Mouse (Mus musculus): ENCODE results near the gene Meioc. TPM values are rescaled to one million over a fixed set of nuclear protein-coding genes. Genes with fewer than 3 reads are reported as not detected.

Meioc gene
- polyA plus RNA-seq, 1 experiment from 2014 or later = 0.19 TPM

Small RNA genes lying within 50 kb of the gene (microRNA-seq; reads per million reads assigned to microRNA genes)
- gene Gm22920 = not detected

Other genes with a start within 250 kb of the Meioc start
- gene Grn, start 233.4 kb upstream of the Meioc start, polyA plus RNA-seq (2015; fragmentation: Nextera tagmentation; extraction: Ambion mirVana) = 92.1 and 96.3 TPM in 2 replicates
- 23.8 and 28.3 TPM in 2 replicates for gene Fam171a2, start 216.0 kb upstream of the Meioc start, polyA plus RNA-seq (2015; fragmentation: Nextera tagmentation; extraction: Ambion mirVana)
- 8.0 and 9.6 TPM in 2 replicates for gene Itga2b, start 193.6 kb upstream of the Meioc start, polyA plus RNA-seq (2015; fragmentation: Nextera tagmentation; extraction: Ambion mirVana)
- gene Gpatch8, start 107.3 kb upstream of the Meioc start, polyA plus RNA-seq (2015; fragmentation: Nextera tagmentation; extraction: Ambion mirVana) = 68.2 and 71.6 TPM in 2 replicates
- gene Gm11627, start 84.3 kb upstream of the Meioc start, polyA plus RNA-seq (2015; fragmentation: Nextera tagmentation; extraction: Ambion mirVana) = 6.6 and 7.1 TPM in 2 replicates
- 8.0 and 10.8 TPM in 2 replicates for gene Fzd2, start 59.3 kb upstream of the Meioc start, polyA plus RNA-seq (2015; fragmentation: Nextera tagmentation; extraction: Ambion mirVana)
- gene Ccdc43, start 34.1 kb downstream of the Meioc start, polyA plus RNA-seq (2015; fragmentation: Nextera tagmentation; extraction: Ambion mirVana) = 37.4 and 38.2 TPM in 2 replicates
- gene Adam11, start 97.7 kb downstream of the Meioc start, polyA plus RNA-seq (2015; fragmentation: Nextera tagmentation; extraction: Ambion mirVana) = 28.3 and 34.0 TPM in 2 replicates
- 31.9 and 32.8 TPM in 2 replicates for gene Gjc1, start 156.0 kb downstream of the Meioc start, polyA plus RNA-seq (2015; fragmentation: Nextera tagmentation; extraction: Ambion mirVana)
- gene Higd1b, start 172.1 kb downstream of the Meioc start, polyA plus RNA-seq (2015; fragmentation: Nextera tagmentation; extraction: Ambion mirVana) = 10.5 and 11.8 TPM in 2 replicates
- gene Eftud2, start 217.3 kb downstream of the Meioc start, polyA plus RNA-seq (2015; fragmentation: Nextera tagmentation; extraction: Ambion mirVana) = 121 and 147 TPM in 2 replicates
- 1.5 and 1.7 TPM in 2 replicates for gene Ccdc103, start 217.5 kb downstream of the Meioc start, polyA plus RNA-seq (2015; fragmentation: Nextera tagmentation; extraction: Ambion mirVana)
- gene Fam187a, start 221.5 kb downstream of the Meioc start, polyA plus RNA-seq (2015; fragmentation: Nextera tagmentation; extraction: Ambion mirVana) = not detected in 2 replicates
- 2.4 and 4.2 TPM in 2 replicates for gene Gfap, start 237.2 kb downstream of the Meioc start, polyA plus RNA-seq (2015; fragmentation: Nextera tagmentation; extraction: Ambion mirVana)

Measured in neural tube, embryonic 15.5 days (tissue).